Mouse (Mus musculus) frontal cortex, postnatal 25 days (tissue): ENCODE measurements around the gene Tcta.
"Not testable (repeated sequence)": the region's sequence is repeated elsewhere in the genome, so short reads cannot be mapped to it uniquely, and the experiment has no call there.

Experiments
- DNase-seq, 2 experiments: peaks; one replicate each; pipeline ENCODE4 v3.0.0; 2022; ENCODE audit warnings: low spot score in 2 of 2

The Tcta gene

DNA sequence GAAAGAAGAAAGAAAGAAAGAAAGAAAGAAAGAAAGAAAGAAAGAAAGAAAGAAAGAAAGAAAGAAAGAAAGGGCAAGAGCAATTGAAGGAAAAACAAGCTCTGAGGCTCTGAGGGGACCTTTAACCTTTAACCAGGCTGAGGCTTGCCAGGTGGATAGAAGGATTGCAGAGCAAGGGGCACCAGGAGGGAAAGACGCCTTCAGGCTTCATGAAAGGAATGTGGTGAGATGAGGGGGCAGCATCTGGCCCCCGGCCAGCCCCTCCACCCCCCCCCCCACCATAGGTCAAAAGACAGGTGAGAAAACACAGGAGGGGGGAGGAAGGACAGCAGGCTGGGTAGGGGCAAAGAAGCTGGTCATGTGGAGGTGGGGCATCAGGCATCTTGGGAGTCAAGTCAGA is 34.0 kb downstream of the Tcta start:
- no peak for DNase-seq

GRCm38 (mm10) chr9:108268701-108269100 is 37.3 kb downstream of the Tcta start:
- DNase-seq, result not testable (repeated sequence)

DNA sequence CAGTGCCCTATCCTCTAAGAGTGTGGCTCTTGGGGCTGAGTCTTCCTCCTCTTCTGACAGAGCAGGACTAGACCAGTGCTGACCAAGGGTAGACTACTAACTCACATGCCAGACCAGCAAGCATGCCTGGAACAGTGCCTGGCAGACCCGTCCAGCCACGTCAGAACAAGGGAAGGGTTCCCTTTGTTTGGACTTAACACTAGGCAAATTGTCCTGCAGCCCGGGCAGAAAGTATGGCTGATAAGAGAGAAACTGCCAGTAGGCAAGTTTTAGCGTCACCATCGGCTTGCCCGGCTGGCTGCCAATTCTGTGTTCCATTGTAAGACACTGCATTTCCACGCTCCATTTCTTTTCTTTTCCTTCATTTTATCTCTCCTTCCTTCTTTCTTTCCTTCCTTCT is 38.3 kb downstream of the Tcta start:
- DNase-seq, result no peak

- DNase-seq, result no peak
These were observed 39.6 kb downstream of the Tcta start for GRCm38 (mm10) chr9:108266261-108266935.

DNA sequence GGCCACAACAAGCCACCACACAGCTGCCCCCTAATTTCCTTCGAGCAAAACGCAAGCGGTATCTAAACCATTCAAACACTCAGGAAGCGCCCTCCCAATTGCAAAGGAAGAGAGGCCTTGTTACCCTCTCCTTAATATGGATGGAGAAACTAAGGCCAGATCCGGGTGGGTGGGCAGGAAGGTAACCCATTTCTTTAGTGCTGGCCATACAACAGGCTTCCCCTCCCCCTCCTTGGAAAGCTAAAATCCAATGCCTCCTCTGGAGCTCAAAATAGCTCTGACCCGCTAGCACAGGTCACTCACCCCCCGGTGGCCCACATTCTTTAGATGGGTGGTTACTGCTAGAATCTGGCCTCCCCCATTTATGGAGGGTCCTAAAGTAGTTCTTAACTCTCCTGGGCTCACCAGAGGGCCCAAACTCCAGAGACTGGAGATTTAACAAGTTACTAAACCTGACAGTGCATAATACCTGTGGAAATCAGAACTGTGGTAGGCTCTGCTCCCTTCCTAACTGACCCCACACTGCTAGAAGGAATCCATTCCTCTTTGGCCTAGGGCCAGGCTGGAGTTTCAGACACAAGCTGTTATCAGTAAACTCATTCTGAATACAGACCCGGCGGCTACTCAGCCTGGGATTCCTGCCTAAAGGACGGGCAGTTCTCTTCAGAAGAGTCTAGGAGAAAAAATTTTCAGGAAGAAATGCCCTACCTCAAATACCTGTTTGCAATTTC is 41.6 kb downstream of the Tcta start:
- no peak for DNase-seq

GRCm38 (mm10) chr9:108263690-108264190 is 42.2 kb downstream of the Tcta start, which contains the start of gene Dag1:
Gene Dag1 (minus strand): TSS chr9:108263958.
- DNase-seq, result peak; percentile 94 to 97

DNA sequence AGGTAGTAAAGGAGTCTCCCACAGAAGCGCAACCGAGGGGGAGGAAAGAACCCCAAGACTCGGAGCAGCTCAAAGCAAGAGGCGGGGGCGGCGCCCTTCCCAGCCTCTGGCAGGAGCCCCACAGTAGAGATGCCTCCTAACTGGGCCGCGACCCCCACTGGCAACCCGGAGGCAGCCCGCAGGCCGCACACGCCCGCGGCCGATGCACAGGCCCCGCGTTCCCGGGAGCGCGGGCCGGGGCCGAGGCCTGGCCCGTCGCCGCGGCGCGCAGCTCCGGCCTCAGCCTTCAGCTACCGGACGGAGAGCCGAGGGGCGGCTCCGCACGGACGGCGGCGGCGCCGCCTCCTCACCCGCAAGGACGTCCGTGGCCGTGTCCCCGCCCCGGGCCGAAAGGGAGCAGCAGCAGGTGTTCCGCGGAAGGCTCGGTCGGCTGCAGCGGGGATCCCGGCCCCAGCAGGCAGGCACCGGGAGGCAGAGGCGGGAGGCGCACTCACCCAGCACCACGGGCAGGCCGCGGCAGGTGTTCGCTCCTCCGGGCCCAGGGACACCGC is 42.8 kb downstream of the Tcta start:
- DNase-seq, result peak in 1 of 2 experiments; percentile 24

GRCm38 (mm10) chr9:108262494-108263049 is 43.4 kb downstream of the Tcta start:
- no peak for DNase-seq

DNA sequence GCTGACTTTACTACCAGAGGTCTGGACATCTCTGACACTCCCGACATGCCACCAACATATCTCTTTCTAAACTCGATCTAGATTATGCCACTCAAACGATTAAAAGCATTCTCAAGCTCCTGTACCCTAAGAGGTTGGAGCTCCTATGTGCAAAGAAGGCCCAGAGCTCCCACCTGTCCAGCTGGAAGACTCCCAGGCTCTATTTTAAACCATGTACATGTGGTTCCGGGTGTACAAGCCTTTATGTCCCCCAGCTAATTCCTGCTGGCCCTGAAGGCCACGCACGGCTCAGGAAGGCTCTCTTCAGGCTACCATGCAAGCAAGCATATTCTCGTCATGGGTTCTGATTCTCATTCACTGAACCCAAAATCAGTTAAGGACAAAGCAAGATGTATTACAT is 44.1 kb downstream of the Tcta start:
- no peak for DNase-seq

DNA sequence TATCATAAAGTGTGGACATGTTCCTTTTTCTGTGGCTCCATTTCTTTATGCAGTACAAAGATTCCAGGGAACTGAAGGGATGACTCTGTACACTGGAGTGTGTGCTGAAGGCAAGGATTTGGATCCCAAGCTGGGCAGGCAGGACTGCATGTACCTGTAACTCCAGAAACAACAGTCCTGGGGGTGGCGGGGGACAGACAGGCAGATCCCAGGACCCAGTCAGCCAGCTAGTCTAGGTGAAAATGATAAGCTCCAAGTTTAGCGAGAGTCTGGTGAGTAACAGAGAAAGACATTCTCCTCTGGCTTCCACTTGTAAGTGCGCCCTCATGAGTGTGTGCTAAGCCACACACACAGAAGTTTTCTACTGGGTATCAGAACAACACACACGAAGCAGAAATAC is 45.4 kb downstream of the Tcta start:
- no peak for DNase-seq
